Mouse (Mus musculus) megakaryocyte, embryonic 14.5 days (primary cell): Measurements from ENCODE around the gene Efna2. TPM values are rescaled to one million over a fixed set of nuclear protein-coding genes. Genes with fewer than 3 reads are reported as not detected.

Experiments used
- H3K27me3 ChIP-seq: replicated peaks from 2 replicates; pipeline ENCODE3; 2012; ENCODE audit warnings: inconsistent platforms
- H3K36me3 ChIP-seq: replicated peaks from 2 replicates; pipeline ENCODE3; 2012; ENCODE audit warnings: low read length, inconsistent platforms, mixed read lengths
- H3K4me1 ChIP-seq: 2 replicates; pipeline ENCODE4 v1.6.1; 2012; ENCODE audit warnings: inconsistent platforms
- H3K4me3 ChIP-seq: replicated peaks from 2 replicates; pipeline ENCODE3; 2012; ENCODE audit warnings: moderate library complexity, mild to moderate bottlenecking, inconsistent platforms
- H3K9me3 ChIP-seq: 2 replicates; pipeline ENCODE4 v1.6.1; 2012; ENCODE audit warnings: inconsistent platforms
- FLI1 ChIP-seq: IDR thresholded peaks from 2 replicates; pipeline ENCODE4 v1.6.1; 2012; ENCODE audit warnings: low read length, inconsistent platforms, mixed read lengths
- GATA1 ChIP-seq: IDR thresholded peaks from 3 replicates; pipeline ENCODE4 v1.6.1; 2012; ENCODE audit warnings: mixed read lengths, low read length, inconsistent platforms, borderline replicate concordance
- polyA plus RNA-seq: library from polyadenylated mRNA; stranded (reverse); fragments of >175 nt; gene quantifications from 2 replicates; pipeline ENCODE4 v1.2.3, GENCODE M21; 2012; ENCODE audit warnings: low replicate concordance; ENCODE audit not compliant: insufficient read depth

Efna2 gene
- polyA plus RNA-seq, 1 experiment = 0.79 TPM

DNA sequence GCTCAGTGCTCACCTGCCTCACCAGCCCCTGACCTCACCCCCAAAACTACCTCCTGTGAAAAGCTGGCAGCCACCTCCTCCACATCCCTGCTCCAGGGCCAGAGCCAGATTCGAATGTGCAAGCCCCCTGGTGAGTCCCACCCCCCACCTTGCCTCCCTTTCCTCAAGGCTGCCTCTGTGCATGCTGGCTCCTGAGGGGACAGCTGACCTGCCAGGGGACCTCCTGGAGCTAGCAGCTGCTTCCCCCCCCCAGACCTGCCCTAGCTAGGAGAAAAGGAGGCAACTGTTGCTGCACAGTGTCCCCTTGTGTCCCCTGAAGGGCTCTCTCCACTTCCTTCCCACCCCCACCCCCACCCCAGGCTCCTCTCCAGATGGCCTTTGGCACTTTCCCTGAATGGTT lies 24.0 kb upstream of the Efna2 start:
- no peaks in the 10 kb centered on the region for H3K27me3 ChIP-seq
- TF ChIP-seq GATA1 (no peak), FLI1 (no peak)
- H3K9me3 ChIP-seq = no peaks in the 10 kb centered on the region
- peak overlapping the region; percentile 60 for H3K4me3 ChIP-seq
- H3K4me1 ChIP-seq = peaks cover 90% of the 10 kb centered on the region
- peaks cover 74% of the 10 kb centered on the region for H3K36me3 ChIP-seq

DNA sequence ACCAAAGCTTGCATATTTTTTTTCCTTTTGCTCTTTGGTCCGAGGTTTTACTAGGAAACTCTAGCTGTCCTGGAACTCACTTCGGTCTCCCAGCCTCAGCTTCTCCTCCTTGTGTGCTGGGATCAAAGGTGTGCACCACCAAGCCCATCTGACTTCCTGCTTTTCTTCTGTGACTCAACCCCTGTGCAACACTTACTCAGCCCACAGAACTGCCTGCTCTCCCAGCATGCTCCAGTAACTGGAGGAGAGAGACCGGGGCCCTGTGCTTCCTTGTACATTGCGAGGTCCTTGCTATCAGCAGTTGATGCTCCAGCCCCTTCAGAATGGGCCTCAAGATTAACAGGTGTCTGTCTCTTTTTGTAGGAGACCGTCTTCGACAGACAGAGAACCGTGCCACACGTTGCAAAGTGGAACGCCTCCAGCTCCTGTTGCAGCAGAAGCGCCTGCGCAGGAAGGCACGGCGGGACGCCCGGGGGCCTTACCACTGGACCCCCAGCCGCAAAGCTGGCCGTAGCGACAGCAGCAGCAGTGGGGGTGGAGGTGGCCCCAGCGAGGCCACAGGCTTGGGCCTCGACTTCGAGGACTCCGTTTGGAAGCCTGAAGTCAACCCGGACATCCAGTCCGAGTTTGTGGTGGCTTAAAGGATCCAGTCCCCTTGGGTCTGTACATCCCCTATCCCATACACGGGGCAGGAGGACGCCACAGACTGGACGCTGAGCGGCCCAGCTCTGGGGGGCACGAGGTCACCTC lies 23.1 kb upstream of the Efna2 start:
- no peaks in the 10 kb centered on the region for H3K9me3 ChIP-seq
- no peaks in the 10 kb centered on the region for H3K27me3 ChIP-seq
- peaks cover 65% of the 10 kb centered on the region for H3K36me3 ChIP-seq
- peak overlapping the region; percentile 42 for H3K4me3 ChIP-seq
- TF ChIP-seq GATA1 (no peak), FLI1 (no peak)
- peaks cover 97% of the 10 kb centered on the region for H3K4me1 ChIP-seq

DNA sequence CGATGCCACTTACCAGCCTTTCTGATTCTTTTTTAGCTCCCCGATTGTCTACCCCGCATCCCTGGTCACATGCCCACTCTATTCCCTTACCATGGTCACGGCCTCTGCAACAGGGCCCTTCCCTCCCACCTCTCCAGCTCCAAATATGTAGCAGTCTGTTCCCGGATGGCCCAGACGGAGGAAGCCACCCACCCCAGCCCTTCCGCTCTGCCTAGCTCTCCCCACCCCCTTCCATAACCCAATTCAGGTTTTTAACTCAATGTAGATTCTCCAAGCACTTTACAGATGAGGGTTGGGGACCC lies 22.6 kb upstream of the Efna2 start:
- H3K4me1 ChIP-seq = peaks cover 97% of the 10 kb centered on the region
- peaks cover 60% of the 10 kb centered on the region for H3K36me3 ChIP-seq
- no peaks in the 10 kb centered on the region for H3K27me3 ChIP-seq
- peak overlapping the region; percentile 42 for H3K4me3 ChIP-seq
- H3K9me3 ChIP-seq = no peaks in the 10 kb centered on the region
- TF ChIP-seq FLI1 = no peak
- TF ChIP-seq GATA1 = no peak

DNA sequence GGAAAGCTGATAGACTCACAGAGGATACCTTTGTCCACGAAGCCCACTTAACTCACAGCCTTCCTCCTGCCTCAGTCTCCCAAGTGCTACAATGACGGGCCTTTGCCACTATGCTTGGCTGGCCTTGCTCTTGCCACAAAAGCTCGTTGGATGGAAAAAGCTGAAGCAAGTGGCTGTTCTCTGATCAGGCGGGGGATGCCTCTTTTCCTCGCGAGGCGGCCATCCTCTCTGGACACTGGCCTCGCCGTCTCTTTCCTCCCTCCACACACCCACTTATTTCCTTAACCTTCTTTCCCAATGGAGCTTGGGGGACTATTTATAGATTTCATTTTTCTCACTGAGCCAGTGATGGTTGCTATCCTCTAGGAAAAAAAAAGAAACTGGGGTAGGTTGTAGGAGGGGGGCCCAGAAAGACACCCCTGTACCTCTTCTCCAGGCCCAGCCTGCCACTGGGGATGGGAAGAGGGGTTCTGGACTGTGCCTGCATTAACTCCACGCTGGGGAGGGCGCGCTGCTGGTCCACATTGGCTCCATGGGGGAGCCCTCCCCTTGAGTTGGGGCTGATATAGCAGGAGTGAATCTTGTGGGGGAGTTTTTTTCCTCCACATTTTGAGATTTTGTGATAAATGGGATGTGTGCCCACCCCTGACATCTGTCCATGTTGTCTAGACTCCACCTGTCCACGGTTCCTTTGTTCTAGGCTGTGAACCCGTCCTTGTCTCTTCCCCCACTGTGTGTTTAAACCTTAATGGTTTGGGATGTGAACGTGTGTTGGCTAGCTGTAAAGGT lies 21.9 kb upstream of the Efna2 start:
- H3K4me1 ChIP-seq = peaks cover 97% of the 10 kb centered on the region
- no peak for TF ChIP-seq FLI1
- no peak for TF ChIP-seq GATA1
- H3K9me3 ChIP-seq = no peaks in the 10 kb centered on the region
- peak overlapping the region; percentile 33 for H3K4me3 ChIP-seq
- peaks cover 54% of the 10 kb centered on the region for H3K36me3 ChIP-seq
- no peaks in the 10 kb centered on the region for H3K27me3 ChIP-seq

DNA sequence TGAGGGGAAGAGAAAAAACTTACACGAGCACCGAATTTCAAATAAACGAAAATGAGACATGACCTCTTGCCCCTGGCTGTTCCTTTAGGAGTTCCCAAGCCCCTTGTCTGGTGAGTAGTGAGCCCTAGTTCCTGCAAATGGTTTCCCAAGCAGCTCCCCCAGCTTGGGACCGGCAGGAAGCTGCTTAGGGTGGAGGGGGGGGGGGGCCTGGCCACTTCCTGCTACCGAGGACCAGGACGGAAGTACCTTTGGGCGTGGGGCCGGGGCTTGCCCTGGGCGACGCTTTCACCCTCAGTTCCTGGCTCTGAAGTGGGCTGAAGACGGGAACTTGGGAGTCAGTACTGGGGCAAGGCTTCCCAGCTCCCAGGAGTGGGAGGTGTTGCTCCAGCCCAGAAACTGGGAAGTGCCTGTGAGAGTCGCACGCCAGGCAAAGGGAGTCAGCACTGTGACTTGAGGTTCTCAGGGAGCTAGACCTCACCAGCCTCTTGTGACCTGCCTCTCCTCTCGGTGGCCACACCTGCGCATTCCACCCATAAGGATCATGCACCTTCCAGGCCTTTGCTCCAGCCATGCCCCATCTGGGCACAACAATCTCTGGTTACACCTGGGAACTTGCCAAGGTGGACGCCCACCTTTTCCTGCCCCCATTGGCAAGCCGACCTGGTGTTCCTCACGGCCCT lies 20.8 kb upstream of the Efna2 start:
- peaks cover 46% of the 10 kb centered on the region for H3K36me3 ChIP-seq
- H3K4me3 ChIP-seq = peak overlapping the region; percentile 95
- no peak for TF ChIP-seq GATA1
- no peak for TF ChIP-seq FLI1
- no peaks in the 10 kb centered on the region for H3K27me3 ChIP-seq
- H3K4me1 ChIP-seq = peaks cover 97% of the 10 kb centered on the region
- H3K9me3 ChIP-seq = no peaks in the 10 kb centered on the region

DNA sequence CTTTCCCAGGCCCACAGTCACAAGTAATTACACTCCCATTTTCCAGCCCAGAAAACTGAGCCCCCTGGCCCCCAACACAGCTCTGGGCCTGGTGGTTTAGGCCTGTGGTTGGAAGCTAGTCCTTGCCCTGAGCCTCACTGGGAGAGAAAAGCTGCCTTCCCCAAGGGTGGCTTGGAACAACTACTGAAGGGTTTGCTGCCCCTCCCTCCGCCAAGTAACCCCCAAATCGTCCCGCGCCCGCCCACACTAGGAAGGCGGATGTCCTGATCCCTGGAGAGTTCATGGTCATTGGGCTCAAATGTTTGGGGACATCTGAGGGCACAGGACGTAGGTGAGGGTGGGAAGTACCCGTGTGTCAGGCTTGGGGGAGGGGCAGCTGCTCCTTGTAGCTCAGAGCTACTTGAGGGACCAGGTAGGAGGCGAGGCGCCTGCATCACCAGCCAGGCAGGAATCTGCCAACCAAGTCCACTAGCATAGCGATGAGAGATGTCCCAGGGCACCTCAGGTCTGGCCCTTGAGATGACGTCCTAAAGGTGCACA lies 20.2 kb upstream of the Efna2 start:
- H3K9me3 ChIP-seq = no peaks in the 10 kb centered on the region
- TF ChIP-seq FLI1 = no peak
- no peak for TF ChIP-seq GATA1
- peaks cover 39% of the 10 kb centered on the region for H3K36me3 ChIP-seq
- H3K27me3 ChIP-seq = no peaks in the 10 kb centered on the region
- peaks cover 97% of the 10 kb centered on the region for H3K4me1 ChIP-seq
- peak overlapping the region; percentile 95 for H3K4me3 ChIP-seq

DNA sequence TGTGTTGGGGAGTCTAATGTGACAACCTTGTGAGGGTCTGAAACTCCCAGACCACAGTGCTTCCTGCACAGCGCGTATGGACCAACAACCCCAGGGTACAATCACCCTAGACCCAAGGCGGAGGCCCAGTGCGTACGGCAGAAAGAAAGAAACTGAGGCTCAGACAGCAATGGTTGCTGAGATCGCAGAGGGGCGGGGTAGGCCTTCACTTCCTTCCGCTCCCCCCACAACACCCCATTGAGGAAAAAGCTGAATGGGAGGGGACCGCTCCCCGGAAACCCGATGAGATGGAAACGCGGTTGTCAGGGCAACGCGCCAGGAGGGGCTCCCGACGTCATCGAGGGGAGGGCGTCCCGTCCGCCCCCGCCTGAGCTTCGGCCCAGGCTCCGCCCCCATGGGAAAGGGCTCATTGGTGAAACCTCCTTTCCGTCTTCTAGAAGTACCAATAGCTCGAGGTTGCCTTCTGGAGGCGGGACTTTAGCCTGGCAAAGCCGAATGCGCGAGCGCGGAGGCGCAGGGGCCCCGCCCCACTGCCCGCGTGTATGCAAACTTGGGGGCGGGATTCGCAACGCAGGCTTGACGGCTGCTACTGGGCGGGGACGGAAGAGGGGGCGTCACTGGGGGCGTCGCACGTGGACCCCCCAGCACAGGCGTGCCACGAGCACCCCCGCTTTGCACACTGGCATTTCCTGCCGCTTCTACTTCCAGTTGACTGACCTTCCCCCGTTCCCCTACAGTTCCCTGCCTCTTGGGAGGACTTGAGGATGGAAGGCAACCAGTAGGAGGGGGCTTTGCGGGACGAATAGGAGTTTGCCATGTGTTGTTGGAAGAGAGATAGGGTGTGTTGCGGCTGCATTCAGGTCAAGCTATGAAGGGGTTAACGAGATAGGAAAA lies 19.5 kb upstream of the Efna2 start:
- peaks cover 97% of the 10 kb centered on the region for H3K4me1 ChIP-seq
- no peaks in the 10 kb centered on the region for H3K27me3 ChIP-seq
- TF ChIP-seq GATA1 (no peak), FLI1 (peak; percentile 56; the same call in 1 of the 2 replicates)
- H3K36me3 ChIP-seq = peaks cover 32% of the 10 kb centered on the region
- H3K4me3 ChIP-seq = peak overlapping the region; percentile 95
- H3K9me3 ChIP-seq = no peaks in the 10 kb centered on the region

DNA sequence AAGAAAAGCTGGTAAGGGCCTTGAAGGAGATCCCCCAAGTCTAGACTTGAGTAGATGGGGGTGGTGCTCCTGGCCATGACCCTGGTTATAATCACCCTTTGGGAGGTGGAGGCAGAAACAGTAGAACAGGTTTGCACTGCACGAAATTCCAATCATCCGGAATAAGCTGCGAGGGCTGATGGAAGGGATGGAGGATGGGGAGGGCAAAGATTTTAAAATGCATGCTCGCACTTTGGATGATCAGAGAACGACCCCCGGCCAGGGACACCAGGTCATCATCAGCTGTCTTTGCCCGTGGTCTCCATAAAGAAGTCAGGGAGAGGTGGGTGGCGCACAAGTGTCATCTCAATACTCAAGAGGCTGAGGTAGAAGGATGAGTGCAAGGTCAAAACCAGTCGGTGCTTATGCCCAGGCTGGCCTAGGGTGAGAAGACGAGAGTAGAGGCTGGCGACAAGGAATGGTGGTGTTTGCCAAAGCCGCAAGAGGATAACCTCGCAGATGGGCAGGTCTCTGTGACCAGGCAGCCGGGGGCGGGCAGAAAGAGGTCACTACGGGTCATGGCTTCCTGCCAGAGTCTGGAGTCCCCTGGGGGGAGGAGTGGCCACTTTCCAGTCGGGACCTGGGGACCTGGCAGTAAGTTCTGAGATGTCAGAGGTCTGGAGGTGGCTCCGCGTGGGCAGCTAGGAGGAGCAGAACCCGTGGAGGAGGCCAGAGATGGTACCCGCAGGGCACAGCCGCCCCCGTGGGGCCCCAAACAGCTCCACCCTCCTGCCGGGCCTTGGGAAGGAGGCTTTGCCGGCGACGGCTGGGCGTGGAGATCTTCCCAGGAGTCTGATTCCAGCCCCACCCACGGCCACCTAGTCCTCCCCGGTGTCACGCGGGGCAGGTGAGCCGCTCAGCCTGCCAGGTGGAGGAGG lies 18.6 kb upstream of the Efna2 start:
- peaks cover 97% of the 10 kb centered on the region for H3K4me1 ChIP-seq
- no peaks in the 10 kb centered on the region for H3K9me3 ChIP-seq
- TF ChIP-seq FLI1 (no peak), GATA1 (no peak)
- H3K36me3 ChIP-seq = peaks cover 23% of the 10 kb centered on the region
- H3K27me3 ChIP-seq = no peaks in the 10 kb centered on the region
- peak overlapping the region; percentile 95 for H3K4me3 ChIP-seq

DNA sequence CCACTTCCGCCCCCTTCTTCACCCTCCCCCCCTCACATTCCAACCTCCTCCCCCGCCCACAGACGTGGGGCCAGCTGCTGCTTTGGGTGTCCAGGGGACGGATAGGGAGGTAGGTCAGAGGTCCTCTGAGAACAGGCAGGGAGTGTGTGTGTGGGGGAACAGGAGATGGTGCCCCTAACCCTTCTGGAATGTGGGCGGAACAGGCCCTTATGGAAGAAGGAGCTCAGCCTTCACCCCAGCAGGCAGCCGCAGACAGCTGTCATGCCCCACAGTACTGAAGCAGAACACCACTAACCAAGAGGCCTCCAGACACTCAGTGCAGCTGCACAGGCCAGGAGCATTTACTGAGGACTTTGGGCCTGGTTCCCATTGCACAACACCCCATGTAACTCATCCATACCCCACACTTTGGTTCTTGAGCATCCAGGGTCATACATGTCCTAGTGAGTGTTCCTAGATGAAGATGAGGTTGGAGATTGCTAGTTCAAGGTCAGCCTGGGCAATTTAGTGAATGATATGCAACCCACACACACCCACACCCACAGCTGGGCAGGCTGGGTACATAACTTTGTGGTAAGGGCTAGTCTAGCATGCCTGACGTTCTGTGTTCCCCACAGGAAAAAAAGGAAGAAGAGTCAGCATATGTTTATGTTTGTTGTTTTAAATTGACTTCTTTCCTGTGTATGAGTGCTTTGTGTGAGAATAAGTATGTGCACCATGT lies 17.6 kb upstream of the Efna2 start:
- H3K36me3 ChIP-seq = peaks cover 14% of the 10 kb centered on the region
- H3K4me1 ChIP-seq = peaks cover 97% of the 10 kb centered on the region
- no peaks in the 10 kb centered on the region for H3K9me3 ChIP-seq
- no peaks in the 10 kb centered on the region for H3K27me3 ChIP-seq
- H3K4me3 ChIP-seq = peak overlapping the region; percentile 95
- no peak for TF ChIP-seq GATA1
- TF ChIP-seq FLI1 = no peak
